Mouse (Mus musculus) C2C12 (cell line): ENCODE results near the gene Scgb1b30.
"Not testable (repeated sequence)": the region's sequence is repeated elsewhere in the genome, so short reads cannot be mapped to it uniquely, and the experiment has no call there.

Source experiments
- CEBPB ChIP-seq: IDR thresholded peaks from one replicate; pipeline ENCODE4 v1.6.1; 2011; ENCODE audit warnings: low read depth, mild to moderate bottlenecking, control low read depth, moderate library complexity
- CTCF ChIP-seq: IDR thresholded peaks from one replicate; pipeline ENCODE4 v1.5.1; 2011; ENCODE audit not compliant: control insufficient read depth, insufficient read depth, insufficient read length
- USF1 ChIP-seq: IDR thresholded peaks from one replicate; pipeline ENCODE4 v1.6.1; 2011; ENCODE audit warnings: low read depth, mild to moderate bottlenecking, control low read depth, moderate library complexity

GRCm38 (mm10) chr7:34120636-34121035, 25.4 kb downstream of the Scgb1b30 start:
- TF ChIP-seq CEBPB, CTCF, USF1: not testable (repeated sequence)
